Mouse (Mus musculus) liver, postnatal 0 days (tissue): Measurements from ENCODE around the gene Scaper.

Experiments used
- CTCF ChIP-seq: sonication (generic); IDR thresholded peaks from 2 replicates; pipeline ENCODE4 v1.5.1; 2016; ENCODE audit warnings: antibody characterized with exemption, low read depth
- EP300 ChIP-seq: IDR thresholded peaks from 2 replicates; pipeline ENCODE4 v1.6.1; 2016; ENCODE audit warnings: antibody characterized with exemption, low read depth, mild to moderate bottlenecking

DNA sequence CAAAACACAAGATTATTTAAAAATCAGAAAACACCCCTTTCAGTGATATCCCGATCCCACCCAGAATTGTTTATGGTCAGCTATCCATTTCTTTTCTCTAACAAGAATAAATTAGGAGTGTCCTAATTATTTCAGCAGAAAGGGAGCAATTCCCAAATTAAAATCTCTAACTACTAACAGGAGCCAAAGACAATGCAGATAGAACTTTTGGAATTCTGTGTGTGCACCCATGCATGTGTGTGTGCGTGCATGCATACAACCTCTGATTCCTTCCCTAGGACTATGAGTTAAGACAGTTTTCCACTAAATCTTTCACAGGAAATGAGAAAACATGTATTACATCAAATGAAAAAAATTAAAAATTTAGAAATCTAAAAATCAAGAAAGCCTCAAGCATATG lies 26.4 kb downstream of the Scaper start:
- TF ChIP-seq CTCF (no peak), EP300 (no peak)
